Mouse (Mus musculus): ENCODE results near the gene Gm9639. TPM values are rescaled to one million over a fixed set of nuclear protein-coding genes. Genes with fewer than 3 reads are reported as not detected.

The Gm9639 gene
- polyA plus RNA-seq, 1 experiment from 2014 or later: not detected

Other genes starting within 250 kb of the Gm9639 start
- 73.1 and 79.3 TPM in 2 replicates for gene Pttg1ip, start 213.4 kb downstream of the Gm9639 start, polyA plus RNA-seq (2014; fragmentation: Nextera tagmentation; extraction: Ambion mirVana)
- gene Sumo3, start 189.0 kb downstream of the Gm9639 start, polyA plus RNA-seq (2014; fragmentation: Nextera tagmentation; extraction: Ambion mirVana): 287 and 321 TPM in 2 replicates
- gene Gm49325, start 188.9 kb downstream of the Gm9639 start, polyA plus RNA-seq (2014; fragmentation: Nextera tagmentation; extraction: Ambion mirVana): 2.2 TPM in 1 of 2 replicates, not detected in the other
- gene Ube2g2, start 172.8 kb downstream of the Gm9639 start, polyA plus RNA-seq (2014; fragmentation: Nextera tagmentation; extraction: Ambion mirVana): 40.5 and 50.0 TPM in 2 replicates
- gene Tspear, start 108.5 kb downstream of the Gm9639 start, polyA plus RNA-seq (2014; fragmentation: Nextera tagmentation; extraction: Ambion mirVana): 0.56 and 0.64 TPM in 2 replicates
- gene Gm19402, start 104.3 kb downstream of the Gm9639 start, polyA plus RNA-seq (2014; fragmentation: Nextera tagmentation; extraction: Ambion mirVana): not detected in 2 replicates
- not detected in 2 replicates for gene Gm9508, start 97.8 kb downstream of the Gm9639 start, polyA plus RNA-seq (2014; fragmentation: Nextera tagmentation; extraction: Ambion mirVana)
- not detected in 2 replicates for gene Gm10272, start 88.5 kb downstream of the Gm9639 start, polyA plus RNA-seq (2014; fragmentation: Nextera tagmentation; extraction: Ambion mirVana)
- not detected in 2 replicates for gene Gm10024, start 83.6 kb downstream of the Gm9639 start, polyA plus RNA-seq (2014; fragmentation: Nextera tagmentation; extraction: Ambion mirVana)
- gene Gm10142, start 79.3 kb downstream of the Gm9639 start, polyA plus RNA-seq (2014; fragmentation: Nextera tagmentation; extraction: Ambion mirVana): not detected in 2 replicates
- gene Krtap12-1, start 74.5 kb downstream of the Gm9639 start, polyA plus RNA-seq (2014; fragmentation: Nextera tagmentation; extraction: Ambion mirVana): not detected in 2 replicates
- gene Gm10100, start 68.6 kb downstream of the Gm9639 start, polyA plus RNA-seq (2014; fragmentation: Nextera tagmentation; extraction: Ambion mirVana): not detected in 2 replicates
- not detected in 2 replicates for gene Gm18596, start 52.4 kb downstream of the Gm9639 start, polyA plus RNA-seq (2014; fragmentation: Nextera tagmentation; extraction: Ambion mirVana)
- gene Gm9736, start 43.7 kb downstream of the Gm9639 start, polyA plus RNA-seq (2014; fragmentation: Nextera tagmentation; extraction: Ambion mirVana): not detected in 2 replicates
- gene Gm3233, start 35.4 kb downstream of the Gm9639 start, polyA plus RNA-seq (2014; fragmentation: Nextera tagmentation; extraction: Ambion mirVana): not detected in 2 replicates
- not detected in 2 replicates for gene Gm3238, start 23.8 kb downstream of the Gm9639 start, polyA plus RNA-seq (2014; fragmentation: Nextera tagmentation; extraction: Ambion mirVana)
- gene Gm7138, start 18.1 kb downstream of the Gm9639 start, polyA plus RNA-seq (2014; fragmentation: Nextera tagmentation; extraction: Ambion mirVana): not detected in 2 replicates
- gene Gm3250, start 12.5 kb downstream of the Gm9639 start, polyA plus RNA-seq (2014; fragmentation: Nextera tagmentation; extraction: Ambion mirVana): not detected in 2 replicates
- gene Gm7137, start 6.9 kb downstream of the Gm9639 start, polyA plus RNA-seq (2014; fragmentation: Nextera tagmentation; extraction: Ambion mirVana): not detected in 2 replicates
- not detected in 2 replicates for gene Gm19668, start 4.1 kb upstream of the Gm9639 start, polyA plus RNA-seq (2014; fragmentation: Nextera tagmentation; extraction: Ambion mirVana)
- not detected in 2 replicates for gene Gm9507, start 16.8 kb upstream of the Gm9639 start, polyA plus RNA-seq (2014; fragmentation: Nextera tagmentation; extraction: Ambion mirVana)
- not detected in 2 replicates for gene Gm2696, start 19.6 kb upstream of the Gm9639 start, polyA plus RNA-seq (2014; fragmentation: Nextera tagmentation; extraction: Ambion mirVana)
- gene Krtap10-4, start 32.0 kb upstream of the Gm9639 start, polyA plus RNA-seq (2014; fragmentation: Nextera tagmentation; extraction: Ambion mirVana): not detected in 2 replicates
- gene Krtap10-10, start 40.9 kb upstream of the Gm9639 start, polyA plus RNA-seq (2014; fragmentation: Nextera tagmentation; extraction: Ambion mirVana): not detected in 2 replicates
- gene Gm36176, start 51.7 kb upstream of the Gm9639 start, polyA plus RNA-seq (2014; fragmentation: Nextera tagmentation; extraction: Ambion mirVana): not detected in 2 replicates
- not detected in 2 replicates for gene Gm10318, start 57.8 kb upstream of the Gm9639 start, polyA plus RNA-seq (2014; fragmentation: Nextera tagmentation; extraction: Ambion mirVana)
- gene Gm3285, start 66.9 kb upstream of the Gm9639 start, polyA plus RNA-seq (2014; fragmentation: Nextera tagmentation; extraction: Ambion mirVana): not detected in 2 replicates
- gene Lrrc3, start 107.5 kb upstream of the Gm9639 start, polyA plus RNA-seq (2014; fragmentation: Nextera tagmentation; extraction: Ambion mirVana): 3.1 and 3.6 TPM in 2 replicates
- gene Trpm2, start 175.5 kb upstream of the Gm9639 start, polyA plus RNA-seq (2014; fragmentation: Nextera tagmentation; extraction: Ambion mirVana): 0.56 and 1.4 TPM in 2 replicates
- 33.2 and 37.1 TPM in 2 replicates for gene 1810043G02Rik, start 183.4 kb upstream of the Gm9639 start, polyA plus RNA-seq (2014; fragmentation: Nextera tagmentation; extraction: Ambion mirVana)
- gene Pfkl, start 215.0 kb upstream of the Gm9639 start, polyA plus RNA-seq (2014; fragmentation: Nextera tagmentation; extraction: Ambion mirVana): 85.5 and 114 TPM in 2 replicates
- not detected in 2 replicates for gene Dnmt3l, start 246.9 kb upstream of the Gm9639 start, polyA plus RNA-seq (2014; fragmentation: Nextera tagmentation; extraction: Ambion mirVana)
- gene Aire, start 248.5 kb upstream of the Gm9639 start, polyA plus RNA-seq (2014; fragmentation: Nextera tagmentation; extraction: Ambion mirVana): 0.11 and 0.28 TPM in 2 replicates

Data from hindbrain, embryonic 11.5 days (tissue).